Mouse (Mus musculus) midbrain, embryonic 10.5 days (tissue): ENCODE data around the gene Apc2. TPM values are rescaled to one million over a fixed set of nuclear protein-coding genes. Genes with fewer than 3 reads are reported as not detected.

Experiments
- DNase-seq: peaks from one replicate; pipeline ENCODE4 v3.0.0-alpha.2; 2017; ENCODE audit warnings: low spot score
- H3K27ac ChIP-seq: fragments of 300-500 bp; sonication (generic); replicated peaks from 2 replicates; pipeline ENCODE4 v1.5.1; 2016; ENCODE audit warnings: mild to moderate bottlenecking
- H3K27me3 ChIP-seq: fragments of 300-500 bp; sonication (generic); 2 replicates; pipeline ENCODE4 v1.6.1; 2016; ENCODE audit warnings: low read depth, mild to moderate bottlenecking; ENCODE audit not compliant: poor library complexity, severe bottlenecking
- H3K36me3 ChIP-seq: fragments of 300-500 bp; sonication (generic); 2 replicates; pipeline ENCODE4 v1.6.1; 2016; ENCODE audit warnings: mild to moderate bottlenecking, moderate library complexity
- H3K4me1 ChIP-seq: fragments of 300-500 bp; sonication (generic); 2 replicates; pipeline ENCODE4 v1.6.1; 2016
- H3K4me3 ChIP-seq: fragments of 300-500 bp; sonication (generic); 2 replicates; pipeline ENCODE4 v1.5.1; 2016; ENCODE audit warnings: mild to moderate bottlenecking, moderate library complexity
- H3K9me3 ChIP-seq: fragments of 300-500 bp; sonication (generic); replicated peaks from 2 replicates; pipeline ENCODE4 v1.6.1; 2016; ENCODE audit warnings: mild to moderate bottlenecking
- WGBS: fragments of 180-500 bp; shearing (Covaris S2); methylation state at CpG from one replicate; pipeline ENCODE4 v1.1.7; 2016; 5-methylcytosine and 5-hydroxymethylcytosine counted together
- polyA plus RNA-seq: library from polyadenylated mRNA; unstranded; fragments of >200 nt; fragmentation: Nextera tagmentation; extraction: Ambion mirVana; gene quantifications from 2 replicates; pipeline ENCODE4 v1.2.1, GENCODE M21; 2016

The Apc2 gene
- polyA plus RNA-seq, 1 experiment from 2014 or later = 28.3 TPM

GRCm38 (mm10) chr10:80320340-80320760, 24.6 kb downstream of the Apc2 start, which contains the start of gene 2310011J03Rik:
Gene 2310011J03Rik, minus strand, starts transcription at chr10:80320537.
- peaks cover 66% of the 10 kb centered on the region for H3K4me1 ChIP-seq
- H3K36me3 ChIP-seq = peaks cover 40% of the 10 kb centered on the region
- H3K27me3 ChIP-seq = peaks cover 57% of the 10 kb centered on the region
- peak; percentile 92 for DNase-seq
- H3K4me3 ChIP-seq = peak within 1 kb of the TSS; percentile 77
- peak within 1 kb of the TSS; percentile 77 for H3K27ac ChIP-seq
- no peaks in the 10 kb centered on the region for H3K9me3 ChIP-seq
- under 1% methylated on average over 34 of the region's 34 CpGs for WGBS

GRCm38 (mm10) chr10:80321014-80321669, 25.4 kb downstream of the Apc2 start:
- Histone ChIP-seq H3K27ac (peak overlapping the region; percentile 77; the same call in 1 of the 2 replicates), H3K27me3 (peaks cover 57% of the 10 kb centered on the region), H3K9me3 (no peaks in the 10 kb centered on the region), H3K4me1 (peaks cover 60% of the 10 kb centered on the region), H3K36me3 (peaks cover 32% of the 10 kb centered on the region), H3K4me3 (0 out of 2 replicates have a peak overlapping the region, but pooled peaks have one; percentile 77)
- DNase-seq = no peak
- WGBS = 75% methylated on average over 6 of the region's 6 CpGs

- Histone ChIP-seq H3K4me3 (peak overlapping the region; percentile 68), H3K4me1 (peaks cover 57% of the 10 kb centered on the region), H3K27ac (0 out of 2 replicates have a peak overlapping the region, but pooled peaks have one; percentile 83), H3K27me3 (peaks cover 55% of the 10 kb centered on the region), H3K36me3 (peaks cover 25% of the 10 kb centered on the region), H3K9me3 (no peaks in the 10 kb centered on the region)
- DNase-seq = no peak
- 91% methylated on average over 21 of the region's 21 CpGs for WGBS
Measured at GRCm38 (mm10) chr10:80321670-80322581, 26.1 kb downstream of the Apc2 start.

DNA sequence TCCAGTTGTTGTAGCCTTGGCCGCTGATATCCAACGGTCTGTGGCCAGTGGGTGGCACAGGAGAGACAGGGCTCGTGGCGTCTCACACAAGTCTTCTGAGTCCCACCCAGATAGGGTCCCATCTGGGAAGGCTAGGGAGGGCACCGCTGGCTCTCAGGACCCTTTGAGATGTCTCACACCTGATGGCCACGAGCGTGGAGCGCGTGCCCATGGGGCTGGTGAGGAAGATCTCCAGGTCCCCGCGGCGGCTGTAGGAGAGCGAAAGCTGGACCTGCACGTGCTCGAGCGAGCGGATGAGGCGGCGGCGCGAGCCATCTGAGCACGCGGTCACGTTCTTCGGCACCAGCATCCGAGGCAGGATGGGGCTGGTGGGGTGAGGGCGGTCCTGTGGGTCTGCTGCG, 27.0 kb downstream of the Apc2 start:
- peak overlapping the region; percentile 68 for H3K4me3 ChIP-seq
- no peak for DNase-seq
- WGBS = 7% methylated on average over 28 of the region's 28 CpGs
- peak overlapping the region; percentile 83 for H3K27ac ChIP-seq
- no peaks in the 10 kb centered on the region for H3K9me3 ChIP-seq
- H3K36me3 ChIP-seq = peaks cover 16% of the 10 kb centered on the region
- peaks cover 57% of the 10 kb centered on the region for H3K4me1 ChIP-seq
- peaks cover 51% of the 10 kb centered on the region for H3K27me3 ChIP-seq

DNA sequence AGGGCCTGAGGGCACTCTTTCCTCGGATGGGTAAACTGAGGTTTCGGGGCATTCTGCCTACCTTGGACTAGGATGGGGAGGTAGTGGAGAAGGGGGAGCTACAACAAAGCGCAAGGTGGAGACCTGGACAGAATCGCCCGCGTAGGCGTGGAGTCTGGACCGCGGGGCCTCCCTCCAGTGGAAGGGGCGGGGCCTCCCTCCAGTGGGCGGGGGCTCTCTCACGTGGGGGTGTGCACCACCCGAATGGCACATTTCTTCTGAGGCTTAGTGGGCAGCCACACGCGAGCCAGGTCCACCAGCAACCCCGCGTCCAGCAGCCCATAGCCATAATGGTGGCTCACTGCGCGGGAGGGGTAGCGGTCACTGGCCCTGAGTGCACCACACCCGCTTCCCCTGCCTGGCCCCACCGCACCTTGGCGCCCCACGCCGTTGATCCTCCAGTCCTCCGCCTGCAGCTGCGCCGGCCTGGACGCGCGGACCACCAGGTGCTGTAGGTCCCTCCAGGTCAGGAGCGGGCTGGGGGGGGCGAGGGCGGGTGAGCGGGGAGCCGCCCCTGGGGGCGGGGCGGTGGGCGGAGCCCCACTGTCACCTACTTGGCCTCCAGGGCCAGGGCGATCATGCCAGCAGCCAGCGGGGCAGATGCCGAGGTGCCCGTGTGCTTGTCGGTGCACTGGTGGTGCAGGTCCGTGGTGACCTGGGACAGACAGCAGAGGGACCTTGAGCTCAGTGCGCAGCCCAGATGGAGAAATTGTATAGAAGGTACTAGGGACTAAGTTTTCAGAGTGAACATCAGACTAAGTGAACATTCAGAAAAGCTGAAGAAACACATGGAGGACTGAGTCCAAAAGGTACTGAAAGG, 27.7 kb downstream of the Apc2 start:
- peak overlapping the region; percentile 68 for H3K4me3 ChIP-seq
- H3K9me3 ChIP-seq = no peaks in the 10 kb centered on the region
- DNase-seq = peak; percentile 56
- 2% methylated on average over 46 of the region's 46 CpGs for WGBS
- H3K4me1 ChIP-seq = peaks cover 57% of the 10 kb centered on the region
- H3K27me3 ChIP-seq = peaks cover 55% of the 10 kb centered on the region
- H3K27ac ChIP-seq = peak overlapping the region; percentile 83
- peaks cover 9% of the 10 kb centered on the region for H3K36me3 ChIP-seq

DNA sequence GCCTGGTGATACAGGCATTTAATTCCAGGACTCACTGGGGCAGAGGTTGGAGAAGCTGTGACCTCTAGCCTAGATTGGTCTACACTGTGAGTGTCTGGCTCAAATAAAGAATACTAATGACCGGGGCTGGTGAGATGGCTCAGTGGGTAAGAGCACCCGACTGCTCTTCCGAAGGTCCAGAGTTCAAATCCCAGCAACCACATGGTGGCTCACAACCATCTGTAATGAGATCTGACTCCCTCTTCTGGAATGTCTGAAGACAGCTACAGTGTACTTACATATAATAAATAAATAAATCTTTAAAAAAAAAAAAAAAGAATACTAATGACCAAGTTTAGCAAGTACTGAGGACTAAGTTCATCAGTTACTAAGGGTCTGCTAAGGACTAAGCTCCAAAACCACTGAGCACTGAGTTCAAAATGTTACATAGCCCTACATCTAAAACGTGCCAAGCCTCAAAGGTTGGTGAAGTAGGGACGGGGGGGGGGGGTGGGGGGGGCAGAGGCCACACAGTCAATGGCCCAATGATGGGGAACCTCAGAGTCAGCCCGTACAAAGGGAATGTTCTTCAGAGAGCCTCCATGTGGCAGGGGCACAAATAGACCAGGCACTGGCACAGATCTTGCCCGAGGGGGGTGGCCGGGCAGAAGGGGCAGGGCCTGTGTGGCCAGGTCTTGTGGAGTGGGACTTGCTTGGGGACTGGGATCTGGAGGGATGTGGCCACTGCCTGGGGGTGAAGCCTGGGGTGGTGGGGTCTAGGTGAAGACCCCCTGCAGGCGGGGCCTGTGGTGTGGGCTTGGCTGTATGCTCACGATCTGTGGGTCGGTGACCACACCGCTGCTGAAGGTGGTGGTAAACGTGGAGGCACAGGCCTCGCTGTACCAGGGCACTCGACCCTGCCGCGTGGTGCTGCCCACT, 28.6 kb downstream of the Apc2 start:
- no peak overlapping the region for H3K27ac ChIP-seq
- DNase-seq = no peak
- peak overlapping the region; percentile 68 for H3K4me3 ChIP-seq
- WGBS = 79% methylated on average over 17 of the region's 17 CpGs
- peaks cover 55% of the 10 kb centered on the region for H3K27me3 ChIP-seq
- H3K4me1 ChIP-seq = peaks cover 56% of the 10 kb centered on the region
- 0 out of 2 replicates have a peak, but pooled peaks cover under 1% of the 10 kb centered on the region for H3K36me3 ChIP-seq
- no peaks in the 10 kb centered on the region for H3K9me3 ChIP-seq

- 84% methylated on average over 21 of the region's 21 CpGs for WGBS
- peak overlapping the region; percentile 20 for H3K4me3 ChIP-seq
- H3K9me3 ChIP-seq = no peaks in the 10 kb centered on the region
- peaks cover 56% of the 10 kb centered on the region for H3K4me1 ChIP-seq
- DNase-seq = no peak
- no peak overlapping the region for H3K27ac ChIP-seq
- H3K27me3 ChIP-seq = peaks cover 55% of the 10 kb centered on the region
- no peaks in the 10 kb centered on the region for H3K36me3 ChIP-seq
Measured at GRCm38 (mm10) chr10:80325045-80325444, 29.3 kb downstream of the Apc2 start.

DNA sequence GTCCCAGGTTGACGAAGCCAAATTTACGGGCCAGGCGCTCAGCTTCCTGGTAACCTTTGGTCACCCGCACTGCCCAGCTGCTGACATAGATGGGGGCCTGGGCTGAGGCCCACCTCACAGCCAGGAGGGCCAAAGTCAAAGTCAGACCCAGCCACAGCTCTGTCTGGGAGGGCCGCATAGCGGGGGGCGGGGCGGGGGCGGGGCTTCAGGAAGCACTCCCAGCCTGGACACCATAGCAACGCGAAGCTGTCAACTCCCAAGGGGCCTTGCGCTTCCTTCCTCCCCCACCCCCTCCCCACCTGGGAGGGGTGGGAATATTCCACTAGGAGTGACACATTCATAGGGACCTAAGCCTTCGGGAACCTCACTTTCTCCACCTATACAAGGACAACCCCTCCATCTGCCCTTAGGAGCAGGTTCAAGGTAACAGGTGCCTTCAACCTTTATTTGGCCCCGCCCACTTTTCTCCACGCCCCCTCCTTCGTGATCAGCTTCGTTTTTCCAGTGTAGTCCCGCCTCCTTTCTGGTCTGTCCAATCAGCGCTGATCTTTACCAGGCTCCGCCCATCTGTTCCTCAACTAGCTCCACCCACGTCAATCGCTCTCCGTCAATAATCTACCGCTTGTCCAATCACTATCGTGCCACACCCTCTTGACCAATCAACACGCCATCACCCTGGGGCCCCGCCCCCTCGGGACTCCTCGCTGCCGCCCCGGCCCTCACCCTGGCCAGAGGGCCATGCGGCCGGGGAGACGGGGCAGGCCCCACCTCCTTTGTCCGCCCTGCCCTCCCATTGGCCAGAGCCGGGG, 33.7 kb downstream of the Apc2 start, which contains the start of the genes Pcsk4 and Reep6:
Gene Pcsk4 (minus strand): TSS at position 226 of the 809 bp plus-strand sequence.
Gene Reep6 (plus strand): TSS at position 681 of the 809 bp plus-strand sequence.
- peak; percentile 98 for DNase-seq
- H3K4me3 ChIP-seq = peak within 1 kb of the TSS; percentile 62
- 4% methylated on average over 36 of the region's 36 CpGs for WGBS
- H3K36me3 ChIP-seq = no peaks in the 10 kb centered on the region
- peak within 1 kb of the TSS; percentile 77 for H3K27ac ChIP-seq
- peaks cover 67% of the 10 kb centered on the region for H3K27me3 ChIP-seq
- H3K4me1 ChIP-seq = peaks cover 50% of the 10 kb centered on the region
- H3K9me3 ChIP-seq = no peaks in the 10 kb centered on the region

- Histone ChIP-seq H3K27ac (peak overlapping the region; percentile 77), H3K4me1 (peaks cover 45% of the 10 kb centered on the region), H3K36me3 (no peaks in the 10 kb centered on the region), H3K27me3 (peaks cover 67% of the 10 kb centered on the region), H3K9me3 (no peaks in the 10 kb centered on the region), H3K4me3 (peak overlapping the region; percentile 62)
- no peak for DNase-seq
- 2% methylated on average over 33 of the region's 41 CpGs for WGBS
Measured at GRCm38 (mm10) chr10:80330084-80330483, 34.3 kb downstream of the Apc2 start.

GRCm38 (mm10) chr10:80330888-80331287, 35.1 kb downstream of the Apc2 start:
- H3K27me3 ChIP-seq = peaks cover 67% of the 10 kb centered on the region

More at GRCm38 (mm10) chr10:80330888-80331287, 35.1 kb downstream of the Apc2 start:
- Histone ChIP-seq H3K4me3 (peak overlapping the region; percentile 62), H3K36me3 (peaks cover 5% of the 10 kb centered on the region), H3K4me1 (peaks cover 40% of the 10 kb centered on the region), H3K9me3 (no peaks in the 10 kb centered on the region), H3K27ac (no peak overlapping the region; the same call in 1 of the 2 replicates)
- 87% methylated on average over 2 of the region's 2 CpGs for WGBS
- no peak for DNase-seq
